Mouse (Mus musculus) limb, embryonic 14.5 days (tissue): ENCODE results near the gene Zfpl1. TPM values are rescaled to one million over a fixed set of nuclear protein-coding genes. Genes with fewer than 3 reads are reported as not detected.

Source experiments
- ATAC-seq: fragments of 200-750 bp; cut with Nextera tagmentation; 2 replicates; pipeline ENCODE4 v1.8.0; 2017; ENCODE audit warnings: low read depth, moderate number of reproducible peaks, moderate TSS enrichment; ENCODE audit not compliant: low FRiP score
- DNase-seq: peaks from one replicate; pipeline ENCODE4 v3.0.0-alpha.2; 2015; ENCODE audit warnings: low spot score
- H3K27ac ChIP-seq: fragments of 300-500 bp; sonication (generic); replicated peaks from 2 replicates; pipeline ENCODE4 v1.5.1; 2014; ENCODE audit warnings: low read depth, mild to moderate bottlenecking, low read length, moderate library complexity, mixed read lengths
- H3K27me3 ChIP-seq: fragments of 300-500 bp; sonication (generic); 2 replicates; pipeline ENCODE4 v1.6.1; 2014; ENCODE audit warnings: low read length, mixed read lengths; ENCODE audit not compliant: control insufficient read depth, insufficient read depth
- H3K36me3 ChIP-seq: fragments of 300-500 bp; sonication (generic); 2 replicates; pipeline ENCODE4 v1.6.1; 2014; ENCODE audit warnings: mild to moderate bottlenecking, low read length, moderate library complexity, mixed read lengths; ENCODE audit not compliant: control insufficient read depth, insufficient read depth
- H3K4me1 ChIP-seq: fragments of 300-500 bp; sonication (generic); 2 replicates; pipeline ENCODE4 v1.6.1; 2014; ENCODE audit warnings: antibody characterized with exemption, low read length, mixed read lengths; ENCODE audit not compliant: control insufficient read depth, insufficient read depth
- H3K4me2 ChIP-seq: fragments of 300-500 bp; sonication (generic); replicated peaks from 2 replicates; pipeline ENCODE4 v1.6.1; 2014; ENCODE audit warnings: low read depth, mild to moderate bottlenecking, low read length, moderate library complexity; ENCODE audit not compliant: severe bottlenecking
- H3K4me3 ChIP-seq: fragments of 300-500 bp; sonication (generic); replicated peaks from 2 replicates; pipeline ENCODE4 v1.5.1; 2014; ENCODE audit warnings: low read length
- H3K9ac ChIP-seq: fragments of 300-500 bp; sonication (generic); 2 replicates; pipeline ENCODE4 v1.6.1; 2014; ENCODE audit warnings: mild to moderate bottlenecking, low read depth, low read length, moderate library complexity; ENCODE audit not compliant: severe bottlenecking
- H3K9me3 ChIP-seq: fragments of 300-500 bp; sonication (generic); 2 replicates; pipeline ENCODE4 v1.6.1; 2016; ENCODE audit warnings: low read length; ENCODE audit not compliant: control insufficient read depth
- POLR2A ChIP-seq: fragments of 200-500 bp; IDR thresholded peaks from 2 replicates; pipeline ENCODE4 v1.8.0; 2012; ENCODE audit warnings: inconsistent platforms, mild to moderate bottlenecking, moderate library complexity, borderline replicate concordance; ENCODE audit not compliant: insufficient read depth, insufficient read length; ENCODE audit errors: extremely low read depth
- WGBS: fragments of 180-500 bp; shearing (Covaris S2); extraction: QIAGEN DNeasy Blood & Tissue Kit; methylation state at CpG from one replicate; pipeline ENCODE4 v1.1.7; 2014; 5-methylcytosine and 5-hydroxymethylcytosine counted together
- polyA plus RNA-seq, 2 experiments: library from polyadenylated mRNA; depleted of rRNA in 1 of 2; stranded (reverse) in 1 of 2; unstranded in 1 of 2; fragments of >200 nt; fragmentation: Nextera tagmentation in 1 of 2; extraction: Ambion mirVana in 1 of 2; gene quantifications; 2 replicates each; pipeline versions ENCODE4 v1.2.1 to v1.2.3; 2012 to 2014

Zfpl1 gene
- polyA plus RNA-seq, 2 experiments: 91.0 to 134 TPM

DNA sequence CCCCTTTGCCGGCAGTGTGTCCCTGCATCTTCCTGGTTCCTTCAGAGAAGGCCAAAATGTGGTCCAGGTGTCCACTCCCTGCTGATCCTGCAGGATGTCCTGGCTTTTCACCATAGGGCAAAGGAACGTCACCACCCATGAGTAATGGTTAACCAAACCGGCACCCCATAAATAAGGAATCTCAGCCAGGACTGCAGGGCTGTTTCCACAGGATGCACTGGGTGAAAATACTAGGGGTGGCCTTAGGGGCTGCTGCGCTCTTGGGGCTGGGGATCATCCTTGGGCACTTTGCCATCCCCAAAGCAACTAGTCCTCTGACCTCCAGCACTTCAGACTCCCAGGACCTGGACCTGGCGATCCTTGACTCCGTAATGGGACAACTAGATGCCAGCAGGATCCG is 20.8 kb upstream of the Zfpl1 start, which contains the start of gene Naaladl1:
Gene Naaladl1 (plus strand): TSS at position 197 of the 400 bp plus-strand sequence.
- H3K4me1 ChIP-seq: no peaks in the 10 kb centered on the region
- WGBS: 76% methylated on average over 7 of the region's 7 CpGs
- H3K4me3 ChIP-seq: no peak within 1 kb of the TSS
- H3K4me2 ChIP-seq: no peak within 1 kb of the TSS
- no peak within 1 kb of the TSS for H3K27ac ChIP-seq
- no peak for DNase-seq
- no peak for ATAC-seq
- no peaks in the 10 kb centered on the region for H3K9me3 ChIP-seq
- H3K27me3 ChIP-seq: no peaks in the 10 kb centered on the region
- no peaks in the 10 kb centered on the region for H3K36me3 ChIP-seq
- H3K9ac ChIP-seq: no peak within 1 kb of the TSS
- no peak for TF ChIP-seq POLR2A

- Histone ChIP-seq H3K4me1 (no peaks in the 10 kb centered on the region), H3K4me3 (no peak overlapping the region), H3K27me3 (no peaks in the 10 kb centered on the region), H3K4me2 (no peak overlapping the region), H3K36me3 (no peaks in the 10 kb centered on the region), H3K27ac (no peak overlapping the region), H3K9ac (no peak overlapping the region), H3K9me3 (no peaks in the 10 kb centered on the region)
- WGBS: 71% methylated on average over 4 of the region's 4 CpGs
- DNase-seq (no peak), ATAC-seq (no peak)
- no peak for TF ChIP-seq POLR2A
These were observed 19.7 kb upstream of the Zfpl1 start for GRCm38 (mm10) chr19:6104476-6104875.

- Histone ChIP-seq H3K4me2 (no peak overlapping the region), H3K27me3 (no peaks in the 10 kb centered on the region), H3K27ac (no peak overlapping the region), H3K36me3 (0 out of 2 replicates have a peak, but pooled peaks cover 6% of the 10 kb centered on the region), H3K9me3 (no peaks in the 10 kb centered on the region), H3K4me1 (no peaks in the 10 kb centered on the region), H3K4me3 (no peak overlapping the region), H3K9ac (no peak overlapping the region)
- DNase-seq (no peak), ATAC-seq (no peak)
- TF ChIP-seq POLR2A: no peak
- 77% methylated on average over 6 of the region's 6 CpGs for WGBS
These were observed 17.6 kb upstream of the Zfpl1 start for GRCm38 (mm10) chr19:6102169-6102853.

DNA sequence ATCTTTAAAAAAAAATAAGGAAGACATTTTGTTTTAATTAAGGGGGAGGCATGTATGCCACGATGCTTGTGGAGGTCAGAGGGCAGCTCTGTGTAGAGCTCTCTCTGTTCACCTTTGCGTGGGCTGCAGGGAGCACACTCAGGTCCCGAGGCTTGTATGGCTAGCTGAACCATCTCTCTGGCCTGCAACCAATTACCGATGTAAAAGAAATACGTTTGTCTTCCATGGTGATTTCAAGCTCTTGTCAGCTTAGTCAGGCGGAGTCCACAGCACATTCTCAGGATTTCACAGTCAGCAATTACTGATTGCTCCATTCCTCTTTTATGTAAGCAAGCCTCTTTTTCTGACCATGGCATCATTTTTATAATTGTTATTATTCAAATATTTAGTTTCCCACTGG is 16.4 kb upstream of the Zfpl1 start:
- TF ChIP-seq POLR2A: no peak
- no peaks in the 10 kb centered on the region for H3K27me3 ChIP-seq
- H3K4me1 ChIP-seq: no peaks in the 10 kb centered on the region
- no peak for DNase-seq
- no peak overlapping the region for H3K27ac ChIP-seq
- 26% methylated on average over 6 of the region's 6 CpGs for WGBS
- no peak overlapping the region for H3K4me3 ChIP-seq
- H3K4me2 ChIP-seq: no peak overlapping the region
- no peak for ATAC-seq
- H3K9ac ChIP-seq: no peak overlapping the region
- H3K9me3 ChIP-seq: no peaks in the 10 kb centered on the region
- 0 out of 2 replicates have a peak, but pooled peaks cover 6% of the 10 kb centered on the region for H3K36me3 ChIP-seq

GRCm38 (mm10) chr19:6097847-6098246 is 13.1 kb upstream of the Zfpl1 start:
- ATAC-seq: no peak
- Histone ChIP-seq H3K36me3 (peaks cover 16% of the 10 kb centered on the region), H3K9ac (no peak overlapping the region), H3K4me2 (no peak overlapping the region), H3K4me3 (no peak overlapping the region), H3K9me3 (no peaks in the 10 kb centered on the region), H3K27ac (no peak overlapping the region), H3K4me1 (no peaks in the 10 kb centered on the region), H3K27me3 (no peaks in the 10 kb centered on the region)
- DNase-seq: no peak
- TF ChIP-seq POLR2A: no peak
- WGBS: 91% methylated on average over 3 of the region's 3 CpGs
